Mouse (Mus musculus) olfactory bulb, adult 2 months (tissue): ENCODE data around the gene Zfhx3.

Experiments
- CTCF ChIP-seq: fragments of 200-500 bp; IDR thresholded peaks from 2 replicates; pipeline ENCODE4 v1.5.1; 2012; ENCODE audit warnings: low read depth, mild to moderate bottlenecking, low read length, moderate library complexity; ENCODE audit not compliant: insufficient read depth
- POLR2A ChIP-seq: fragments of 200-500 bp; IDR thresholded peaks from 2 replicates; pipeline ENCODE4 v1.6.1; 2012; ENCODE audit warnings: mild to moderate bottlenecking, low read depth, low read length, moderate library complexity; ENCODE audit not compliant: insufficient read depth

DNA sequence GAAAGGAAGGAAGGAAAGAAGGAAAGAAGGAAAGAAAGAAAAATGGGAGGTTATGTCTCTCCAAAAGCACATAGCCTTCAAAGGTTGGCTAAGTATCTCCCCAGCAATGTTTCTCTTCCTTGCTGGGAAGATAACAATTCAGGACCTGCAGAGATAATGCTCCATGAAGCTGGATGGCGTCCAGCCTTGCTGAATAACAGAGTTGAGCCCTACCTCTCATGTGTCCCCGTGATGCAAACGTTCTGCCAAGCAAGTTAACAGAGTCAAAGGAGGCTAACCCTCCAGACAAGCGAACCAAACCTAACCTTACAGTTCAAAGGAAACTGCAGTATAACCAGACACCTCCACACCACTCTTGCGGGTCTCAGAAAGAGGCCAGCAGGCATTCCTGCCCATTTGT is 681.2 kb downstream of the Zfhx3 start:
- TF ChIP-seq POLR2A (no peak), CTCF (no peak)
